ENCODE assay signal across 22 mouse cellular contexts in genomic region chr9:85469288-85469687, GRCm38 (mm10).
A peak's percentile ranks its signal among the peaks of the same experiment; 100 is the strongest.
DNase-seq lines count a peak whose midpoint lies in the region; ATAC-seq and TF ChIP-seq lines count a peak whose summit lies in the region.
"Had no signal": no experiment of that assay in that cellular context is flagged by ENCODE, and none has a peak within 500 bp of the region (broad histone marks: within the 10 kb centered on the region; RNA-seq: fewer than 3 reads in every experiment).

No protein-coding gene starts in this region.

- ATAC-seq in heart, embryonic 12.5 days (ENCODE audit: insufficient number of reproducible peaks, low FRiP score) = no peak
- no peak for ATAC-seq in midbrain, embryonic 11.5 days (ENCODE audit: low FRiP score)
- ATAC-seq in midbrain, postnatal 0 days (ENCODE audit: low FRiP score) = no peak
- ATAC-seq: forebrain, embryonic 13.5 days; forebrain, embryonic 15.5 days; forebrain, postnatal 0 days had no signal

- H3K4me2 ChIP-seq in heart, embryonic 12.5 days = no peak overlapping the region
- no peak overlapping the region for H3K4me2 ChIP-seq in midbrain, embryonic 11.5 days
- no peak overlapping the region for H3K4me2 ChIP-seq in midbrain, postnatal 0 days (ENCODE audit: low read depth, low read length, poor library complexity, severe bottlenecking)
- H3K4me2 ChIP-seq: embryonic facial prominence, embryonic 13.5 days; embryonic facial prominence, embryonic 15.5 days; forebrain, embryonic 13.5 days; forebrain, embryonic 15.5 days had no signal

- no peak overlapping the region for H3K4me3 ChIP-seq in heart, embryonic 12.5 days
- H3K4me3 ChIP-seq in midbrain, embryonic 11.5 days (ENCODE audit: low read depth, low read length) = no peak overlapping the region
- no peak overlapping the region for H3K4me3 ChIP-seq in midbrain, postnatal 0 days (ENCODE audit: low read depth, low read length)
- no peak overlapping the region for H3K4me3 ChIP-seq in embryonic fibroblast, embryonic 13.5 days (ENCODE audit: insufficient read depth, low read length)
- H3K4me3 ChIP-seq: embryonic facial prominence, embryonic 13.5 days; embryonic facial prominence, embryonic 15.5 days; forebrain, embryonic 13.5 days; forebrain, embryonic 15.5 days had no signal

- no peak for DNase-seq in heart, adult 18-20 months
- DNase-seq in midbrain, embryonic 11.5 days (ENCODE audit: low spot score, missing footprints) = peak; percentile 2
- DNase-seq in midbrain, postnatal 0 days (ENCODE audit: low spot score) = no peak
- DNase-seq in Muller cell, postnatal 12 days (ENCODE audit: inconsistent ontology term) = no peak
- DNase-seq: adrenal gland, adult 2 months; adrenal gland, postnatal 10 days; adrenal gland, postnatal 25 days; cerebellum, adult 11 months; cerebellum, adult 18-20 months; cerebellum, adult 8-10 months; cerebellum, adult 9-11 months; cerebellum, postnatal 14 days; cerebellum, postnatal 36 days; embryo, embryonic 11 days; forebrain, postnatal 0 days had no signal

- 59% methylated on average over 3 of the region's 3 CpGs for WGBS in heart, embryonic 12.5 days
- WGBS in midbrain, embryonic 11.5 days = 84% methylated on average over 3 of the region's 3 CpGs
- 79% methylated on average over 3 of the region's 3 CpGs for WGBS in midbrain, postnatal 0 days

- no peak for TF ChIP-seq CTCF in midbrain, postnatal 0 days (IDR thresholded peaks at IDR 0.05)
- TF ChIP-seq CTCF in embryonic fibroblast, embryonic 13.5 days (IDR thresholded peaks at IDR 0.05; ENCODE audit: borderline replicate concordance, insufficient read depth, low read length) = no peak

- H3K27me3 ChIP-seq in heart, embryonic 12.5 days (replicated peaks) = no peaks in the 10 kb centered on the region
- no peaks in the 10 kb centered on the region for H3K27me3 ChIP-seq in midbrain, embryonic 11.5 days (ENCODE audit: control insufficient read depth, insufficient read depth, low read length)
- no peaks in the 10 kb centered on the region for H3K27me3 ChIP-seq in midbrain, postnatal 0 days (ENCODE audit: insufficient read depth, low read length)
- H3K27me3 ChIP-seq: embryonic facial prominence, embryonic 13.5 days; embryonic facial prominence, embryonic 15.5 days; forebrain, embryonic 13.5 days; forebrain, embryonic 15.5 days had no signal

- no peaks in the 10 kb centered on the region for H3K36me3 ChIP-seq in heart, embryonic 12.5 days
- H3K36me3 ChIP-seq in midbrain, embryonic 11.5 days (ENCODE audit: control insufficient read depth, insufficient read depth, low read length) = no peaks in the 10 kb centered on the region
- no peaks in the 10 kb centered on the region for H3K36me3 ChIP-seq in midbrain, postnatal 0 days (ENCODE audit: insufficient read depth, low read length)
- H3K36me3 ChIP-seq: embryonic facial prominence, embryonic 13.5 days; embryonic facial prominence, embryonic 15.5 days; forebrain, embryonic 15.5 days; G1E had no signal

- H3K27ac ChIP-seq in heart, embryonic 12.5 days (ENCODE audit: poor library complexity, severe bottlenecking) = peak overlapping the region; percentile 18; the same call in 1 of the 2 replicates
- H3K27ac ChIP-seq in midbrain, embryonic 11.5 days (ENCODE audit: low read depth, low read length) = no peak overlapping the region
- H3K27ac ChIP-seq in midbrain, postnatal 0 days (ENCODE audit: low read depth, low read length) = no peak overlapping the region
- peak overlapping the region; percentile 36 for H3K27ac ChIP-seq in embryonic fibroblast, embryonic 13.5 days (ENCODE audit: insufficient read depth, low read length)
- H3K27ac ChIP-seq: embryonic facial prominence, embryonic 13.5 days; embryonic facial prominence, embryonic 15.5 days; forebrain, embryonic 13.5 days; forebrain, embryonic 15.5 days had no signal

- peaks cover 7% of the 10 kb centered on the region for H3K4me1 ChIP-seq in heart, embryonic 12.5 days (replicated peaks)
- no peaks in the 10 kb centered on the region for H3K4me1 ChIP-seq in midbrain, embryonic 11.5 days (ENCODE audit: control insufficient read depth, insufficient read depth, low read length)
- H3K4me1 ChIP-seq in midbrain, postnatal 0 days (ENCODE audit: insufficient read depth, low read length) = no peaks in the 10 kb centered on the region
- H3K4me1 ChIP-seq in embryonic fibroblast, embryonic 13.5 days (ENCODE audit: control insufficient read depth, insufficient read depth, low read length) = peaks cover 4% of the 10 kb centered on the region
- H3K4me1 ChIP-seq: embryonic facial prominence, embryonic 13.5 days; embryonic facial prominence, embryonic 15.5 days; forebrain, embryonic 13.5 days; forebrain, embryonic 15.5 days had no signal

- no peak for TF ChIP-seq POLR2A in embryonic fibroblast, embryonic 13.5 days (IDR thresholded peaks at IDR 0.05; ENCODE audit: low read depth, low read length)

- no peak overlapping the region for H3K9ac ChIP-seq in heart, embryonic 12.5 days
- H3K9ac ChIP-seq in midbrain, embryonic 11.5 days (ENCODE audit: low read length) = no peak overlapping the region
- H3K9ac ChIP-seq in midbrain, postnatal 0 days (replicated peaks; ENCODE audit: low read length, poor library complexity, severe bottlenecking) = no peak overlapping the region
- H3K9ac ChIP-seq: embryonic facial prominence, embryonic 13.5 days; embryonic facial prominence, embryonic 15.5 days; forebrain, embryonic 13.5 days; forebrain, embryonic 15.5 days; forebrain, postnatal 0 days had no signal

- H3K9me3 ChIP-seq in heart, embryonic 12.5 days (replicated peaks) = no peaks in the 10 kb centered on the region
- no peaks in the 10 kb centered on the region for H3K9me3 ChIP-seq in midbrain, embryonic 11.5 days (ENCODE audit: control insufficient read depth, low read length)
- no peaks in the 10 kb centered on the region for H3K9me3 ChIP-seq in midbrain, postnatal 0 days (ENCODE audit: low read length)
- H3K9me3 ChIP-seq: embryonic facial prominence, embryonic 13.5 days; embryonic facial prominence, embryonic 15.5 days; forebrain, embryonic 13.5 days; forebrain, embryonic 15.5 days; G1E had no signal

Comparison
In these comparisons a context has a peak if more than half of its experiments do, and no peak if none do; other contexts are left out.
1. H3K27ac ChIP-seq: peak in heart, embryonic 12.5 days (single experiment) and embryonic fibroblast, embryonic 13.5 days (single experiment); none in midbrain, embryonic 11.5 days (single experiment) and midbrain, postnatal 0 days (single experiment).